Mouse (Mus musculus) kidney, embryonic 14.5 days (tissue): ENCODE data around the gene Dlx4. TPM values are rescaled to one million over a fixed set of nuclear protein-coding genes. Genes with fewer than 3 reads are reported as not detected.

Experiments used
- ATAC-seq: fragments of 200-750 bp; cut with Nextera tagmentation; 2 replicates; pipeline ENCODE4 v1.8.0; 2017; ENCODE audit warnings: moderate number of reproducible peaks, mild to moderate bottlenecking, moderate TSS enrichment, moderate library complexity; ENCODE audit not compliant: low FRiP score, low TSS enrichment
- H3K27ac ChIP-seq: fragments of 300-500 bp; sonication (generic); 2 replicates; pipeline ENCODE4 v1.5.1; 2014; ENCODE audit warnings: low read depth, mild to moderate bottlenecking, low read length, moderate library complexity, mixed read lengths
- H3K27me3 ChIP-seq: fragments of 300-500 bp; sonication (generic); 2 replicates; pipeline ENCODE4 v1.6.1; 2014; ENCODE audit warnings: mild to moderate bottlenecking, low read length; ENCODE audit not compliant: control insufficient read depth, insufficient read depth
- H3K36me3 ChIP-seq: fragments of 300-500 bp; sonication (generic); 2 replicates; pipeline ENCODE4 v1.6.1; 2014; ENCODE audit warnings: low read length, mixed read lengths; ENCODE audit not compliant: control insufficient read depth, insufficient read depth
- H3K4me1 ChIP-seq: fragments of 300-500 bp; sonication (generic); 2 replicates; pipeline ENCODE4 v1.6.1; 2014; ENCODE audit warnings: low read length, mixed read lengths; ENCODE audit not compliant: control insufficient read depth, insufficient read depth
- H3K4me2 ChIP-seq: fragments of 300-500 bp; sonication (generic); replicated peaks from 2 replicates; pipeline ENCODE4 v1.6.1; 2014; ENCODE audit warnings: low read depth, mild to moderate bottlenecking, low read length
- H3K4me3 ChIP-seq: fragments of 300-500 bp; sonication (generic); 2 replicates; pipeline ENCODE4 v1.5.1; 2014; ENCODE audit warnings: mild to moderate bottlenecking, low read length
- H3K9ac ChIP-seq: fragments of 300-500 bp; sonication (generic); 2 replicates; pipeline ENCODE4 v1.6.1; 2014; ENCODE audit warnings: low read depth, mild to moderate bottlenecking, low read length, moderate library complexity
- H3K9me3 ChIP-seq: fragments of 300-500 bp; sonication (generic); 2 replicates; pipeline ENCODE4 v1.6.1; 2016; ENCODE audit warnings: low read length; ENCODE audit not compliant: control insufficient read depth
- WGBS: fragments of 180-500 bp; shearing (Covaris S2); extraction: QIAGEN DNeasy Blood & Tissue Kit; methylation state at CpG from one replicate; pipeline ENCODE4 v1.1.7; 2014; 5-methylcytosine and 5-hydroxymethylcytosine counted together
- polyA plus RNA-seq: library from polyadenylated mRNA; unstranded; fragments of >200 nt; fragmentation: Nextera tagmentation; extraction: Ambion mirVana; gene quantifications from 2 replicates; pipeline ENCODE4 v1.2.1, GENCODE M21; 2014

Gene Dlx4
- polyA plus RNA-seq, 1 experiment from 2014 or later: not detected

DNA sequence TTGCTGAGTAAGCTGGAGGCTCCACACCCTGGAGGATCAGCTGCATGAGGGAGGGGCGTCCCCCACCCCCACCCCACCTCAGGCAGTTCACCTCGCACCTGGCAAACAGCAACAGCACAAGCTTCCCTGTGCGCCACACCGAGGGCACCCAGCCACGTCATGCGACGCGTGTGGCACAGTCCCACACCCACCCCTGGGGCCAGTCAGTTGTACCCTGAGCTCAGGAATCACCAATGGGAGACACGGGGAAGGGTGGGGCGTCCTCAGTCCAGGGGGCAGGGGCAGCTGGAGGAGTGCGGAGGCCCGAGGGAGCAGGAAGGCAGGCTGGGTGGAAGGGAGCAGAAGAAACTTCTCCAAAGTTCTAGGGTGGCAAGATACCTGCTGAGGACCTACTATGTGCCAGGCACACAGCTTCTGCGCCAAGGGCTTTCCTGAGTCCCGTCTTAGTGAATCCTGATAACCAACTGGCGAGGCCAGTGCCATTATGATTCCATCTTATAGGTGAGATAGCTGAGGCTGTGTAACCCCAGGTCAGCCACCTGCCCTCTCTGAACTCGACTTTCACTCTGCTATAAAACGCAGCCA, 15.3 kb downstream of the Dlx4 start:
- no peaks in the 10 kb centered on the region for H3K36me3 ChIP-seq
- no peak overlapping the region for H3K9ac ChIP-seq
- H3K4me2 ChIP-seq: no peak overlapping the region
- H3K4me1 ChIP-seq: peaks cover 8% of the 10 kb centered on the region; the same call in 1 of the 2 replicates
- no peaks in the 10 kb centered on the region for H3K9me3 ChIP-seq
- no peak for ATAC-seq
- peaks cover 15% of the 10 kb centered on the region; the same call in 1 of the 2 replicates for H3K27me3 ChIP-seq
- H3K4me3 ChIP-seq: no peak overlapping the region
- H3K27ac ChIP-seq: no peak overlapping the region
- 73% methylated on average over 17 of the region's 17 CpGs for WGBS

DNA sequence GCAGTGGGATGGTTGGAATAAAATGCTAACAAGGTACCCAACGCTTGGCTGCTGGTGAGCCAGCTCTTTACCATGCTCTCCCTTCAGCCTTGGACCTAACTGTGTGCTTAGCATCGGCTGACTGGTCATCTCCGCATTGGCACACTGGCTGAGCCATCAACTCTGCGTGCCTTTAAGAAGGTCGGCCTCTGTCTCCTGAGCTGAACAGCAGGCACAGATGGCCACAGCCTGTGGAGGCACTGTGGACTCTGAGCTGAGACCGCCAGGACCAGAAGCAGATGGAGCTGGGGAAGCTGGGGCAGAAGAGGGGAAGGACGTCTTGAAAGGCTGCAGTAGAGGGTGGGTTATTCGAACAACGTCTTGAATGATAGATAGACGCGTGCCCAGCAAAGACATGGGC, 17.7 kb downstream of the Dlx4 start:
- H3K4me3 ChIP-seq: no peak overlapping the region
- ATAC-seq: no peak
- no peaks in the 10 kb centered on the region for H3K36me3 ChIP-seq
- no peak overlapping the region for H3K4me2 ChIP-seq
- H3K27me3 ChIP-seq: peaks cover 34% of the 10 kb centered on the region
- 53% methylated on average over 11 of the region's 11 CpGs for WGBS
- no peak overlapping the region for H3K9ac ChIP-seq
- H3K4me1 ChIP-seq: peaks cover 15% of the 10 kb centered on the region
- no peak overlapping the region for H3K27ac ChIP-seq
- H3K9me3 ChIP-seq: no peaks in the 10 kb centered on the region

DNA sequence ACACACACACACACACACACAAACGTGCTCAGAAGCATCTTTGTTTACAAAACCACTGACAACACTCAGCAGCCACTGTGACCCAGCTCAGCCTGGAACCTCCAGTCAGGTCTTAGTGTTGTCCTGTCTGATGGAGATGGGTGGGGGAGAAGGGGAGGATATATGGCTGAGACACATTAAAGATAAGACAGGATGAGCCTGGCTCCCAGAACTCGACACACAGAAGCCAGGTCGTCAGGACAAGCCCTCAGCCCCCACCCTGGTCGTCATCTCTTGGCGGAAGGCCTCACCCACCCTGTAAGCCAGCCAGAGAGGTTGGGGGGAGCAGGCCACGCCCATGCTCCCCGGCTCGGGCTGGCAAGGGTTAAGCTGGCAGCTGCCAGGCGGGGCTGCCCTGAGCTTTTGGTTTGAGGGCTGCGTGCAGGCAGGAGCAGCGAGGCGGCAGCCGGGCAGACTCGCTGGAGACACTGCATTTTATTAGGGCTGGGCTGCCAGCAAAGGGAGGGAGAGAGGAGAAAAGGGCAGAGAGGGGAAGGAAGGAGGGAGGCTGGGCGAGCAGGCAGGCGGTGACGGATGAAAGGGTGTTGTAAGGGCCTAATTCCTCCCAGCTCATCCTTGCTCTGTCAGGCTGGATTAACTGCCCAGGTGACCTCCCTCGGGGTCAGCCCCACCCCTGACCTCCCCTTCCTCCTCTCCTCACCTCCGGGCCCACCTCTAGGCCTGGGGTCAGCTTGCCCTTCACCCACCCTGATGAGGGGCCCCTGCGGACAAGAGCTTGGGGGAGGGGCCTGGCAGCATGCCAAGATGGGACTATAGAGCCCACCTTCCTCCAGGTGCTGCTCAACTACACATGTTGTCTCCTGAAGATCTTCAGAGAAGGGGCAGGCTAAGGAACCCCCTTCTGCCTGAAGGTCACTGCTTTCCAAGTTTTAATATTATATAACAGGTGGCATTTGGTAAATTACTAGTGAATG, 19.5 kb downstream of the Dlx4 start:
- Histone ChIP-seq H3K9me3 (no peaks in the 10 kb centered on the region), H3K4me3 (no peak overlapping the region), H3K27ac (no peak overlapping the region), H3K4me2 (peak overlapping the region; percentile 17), H3K4me1 (peaks cover 18% of the 10 kb centered on the region), H3K9ac (0 out of 2 replicates have a peak overlapping the region, but pooled peaks have one; percentile 5), H3K27me3 (peaks cover 52% of the 10 kb centered on the region), H3K36me3 (no peaks in the 10 kb centered on the region)
- peak; percentile 68 for ATAC-seq
- whole genome bisulfite sequencing: 1% methylated on average over 17 of the region's 20 CpGs

DNA sequence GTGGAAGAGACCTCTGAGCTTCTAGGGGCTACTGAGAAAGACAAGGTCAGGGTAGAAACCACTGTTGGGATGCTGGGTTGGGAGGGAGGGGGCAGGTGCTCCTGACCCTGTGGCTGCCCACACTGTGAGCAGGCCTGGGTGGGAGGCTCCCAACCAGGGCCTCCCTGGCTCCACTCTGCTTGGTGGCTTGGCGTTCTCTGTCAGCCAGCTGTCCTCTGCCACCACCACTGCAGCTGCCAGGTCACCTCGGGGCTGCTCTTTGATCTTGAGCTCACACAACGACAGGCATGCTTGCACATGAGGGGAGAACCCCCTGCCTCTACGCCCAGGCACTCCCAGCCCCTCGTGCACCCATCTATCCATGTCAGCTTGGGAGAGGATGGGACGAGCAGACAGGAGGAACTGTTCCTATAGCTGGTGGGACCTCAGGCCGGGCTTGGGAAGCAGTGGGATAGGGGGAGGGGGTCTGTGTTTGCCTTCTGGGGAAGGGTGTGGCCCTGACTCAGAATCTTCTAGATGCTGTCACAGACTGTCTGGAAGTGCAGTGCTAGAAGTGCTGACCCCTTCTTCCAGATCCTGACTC, 20.6 kb downstream of the Dlx4 start:
- 11% methylated on average over 7 of the region's 7 CpGs for WGBS
- no peak overlapping the region for H3K4me2 ChIP-seq
- H3K9ac ChIP-seq: no peak overlapping the region
- no peaks in the 10 kb centered on the region for H3K36me3 ChIP-seq
- no peak overlapping the region for H3K4me3 ChIP-seq
- H3K27me3 ChIP-seq: peaks cover 63% of the 10 kb centered on the region
- peaks cover 25% of the 10 kb centered on the region for H3K4me1 ChIP-seq
- peak; percentile 40; the same call in 1 of the 2 replicates for ATAC-seq
- H3K9me3 ChIP-seq: no peaks in the 10 kb centered on the region
- H3K27ac ChIP-seq: no peak overlapping the region

DNA sequence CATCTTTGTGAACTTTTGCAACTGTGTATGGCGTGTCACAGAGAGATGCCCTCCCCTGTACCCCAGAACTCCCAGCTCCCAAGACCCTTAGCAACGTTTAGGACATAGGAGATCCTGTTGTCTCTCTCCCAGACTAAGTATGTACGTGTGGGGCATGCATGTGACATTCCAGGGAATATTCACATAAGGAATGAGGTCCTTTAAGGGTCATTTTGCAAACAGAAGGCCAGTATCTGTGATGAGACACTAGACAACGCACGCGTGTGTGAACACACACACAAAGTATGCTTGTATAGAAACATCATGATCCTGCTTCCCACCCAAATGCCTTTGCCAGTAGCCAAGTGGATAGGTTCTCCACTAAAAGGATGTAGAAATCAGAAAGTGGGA, 24.0 kb downstream of the Dlx4 start:
- Histone ChIP-seq H3K27ac (no peak overlapping the region), H3K4me3 (peak overlapping the region; percentile 39; the same call in 1 of the 2 replicates), H3K27me3 (peaks cover 71% of the 10 kb centered on the region), H3K4me2 (no peak overlapping the region), H3K9ac (no peak overlapping the region), H3K9me3 (no peaks in the 10 kb centered on the region), H3K36me3 (no peaks in the 10 kb centered on the region), H3K4me1 (peaks cover 30% of the 10 kb centered on the region)
- 45% methylated on average over 6 of the region's 6 CpGs for WGBS
- no peak for ATAC-seq

DNA sequence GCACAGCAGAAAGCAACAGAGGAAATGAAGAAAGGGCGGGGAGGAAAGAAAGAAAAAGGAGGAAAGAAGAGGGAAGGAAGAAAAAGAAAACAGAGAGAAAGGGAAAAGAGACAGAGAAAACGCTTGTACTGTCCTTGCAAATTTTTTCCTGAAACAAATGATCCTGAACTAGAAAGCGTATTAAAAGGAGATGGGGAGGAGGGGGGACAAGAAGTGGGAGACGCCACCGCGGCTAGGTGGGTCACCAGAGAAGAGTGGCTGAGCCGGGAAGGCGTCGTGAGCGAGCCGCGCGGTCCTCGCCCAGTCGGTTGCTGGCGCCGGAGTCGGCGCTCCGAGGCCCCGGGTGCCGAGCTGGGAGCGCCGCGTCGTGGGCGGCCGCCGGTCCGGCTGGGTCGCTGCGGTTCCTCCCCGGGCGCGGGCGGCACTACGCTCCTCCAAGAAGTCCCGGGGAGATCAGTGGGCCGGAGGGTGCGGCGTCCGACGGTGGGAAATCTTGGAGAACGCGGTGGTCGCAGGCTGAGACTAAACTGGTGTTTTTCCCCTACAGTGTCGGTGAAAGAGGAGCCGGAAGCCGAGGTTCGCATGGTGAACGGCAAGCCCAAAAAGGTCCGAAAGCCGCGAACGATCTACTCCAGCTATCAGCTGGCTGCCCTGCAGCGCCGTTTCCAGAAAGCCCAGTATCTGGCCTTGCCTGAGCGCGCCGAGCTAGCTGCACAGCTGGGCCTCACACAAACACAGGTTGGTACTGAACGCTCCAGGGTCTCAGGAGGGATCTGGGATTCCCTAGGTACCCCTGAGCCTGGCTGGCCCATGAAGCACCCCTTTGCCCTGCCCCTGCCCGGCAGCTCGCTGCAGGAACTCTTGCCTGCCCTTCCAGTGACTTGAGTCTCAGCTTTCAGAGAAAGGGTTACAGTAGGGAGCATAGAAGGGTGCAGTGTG, 24.6 kb downstream of the Dlx4 start:
- ATAC-seq: no peak
- H3K4me2 ChIP-seq: peak overlapping the region; percentile 62
- H3K4me1 ChIP-seq: peaks cover 24% of the 10 kb centered on the region
- H3K27ac ChIP-seq: no peak overlapping the region
- no peaks in the 10 kb centered on the region for H3K9me3 ChIP-seq
- WGBS: 1% methylated on average over 63 of the region's 63 CpGs
- H3K4me3 ChIP-seq: peak overlapping the region; percentile 39
- H3K9ac ChIP-seq: peak overlapping the region; percentile 58
- H3K27me3 ChIP-seq: peaks cover 71% of the 10 kb centered on the region
- no peaks in the 10 kb centered on the region for H3K36me3 ChIP-seq

DNA sequence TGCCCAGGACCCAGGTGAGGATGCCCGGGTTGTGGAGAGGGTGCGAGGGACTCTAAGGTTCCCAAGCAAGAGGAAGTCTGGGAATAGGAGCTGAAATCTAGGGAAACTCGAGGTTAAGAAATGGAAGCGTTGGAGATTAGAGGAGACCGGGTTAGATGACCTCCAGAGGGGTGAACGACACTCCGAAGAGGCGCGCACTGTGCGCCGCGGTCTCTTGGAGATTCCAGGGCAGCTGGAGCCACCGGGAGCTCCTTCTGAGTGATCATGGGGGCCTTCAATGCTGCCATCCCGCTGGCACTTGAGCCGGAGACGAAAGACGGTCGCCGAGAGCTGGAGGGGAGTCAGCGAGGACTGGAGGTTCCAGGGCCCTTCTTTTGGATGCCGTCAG, 25.4 kb downstream of the Dlx4 start:
- H3K4me1 ChIP-seq: peaks cover 20% of the 10 kb centered on the region; the same call in 1 of the 2 replicates
- no peak for ATAC-seq
- no peaks in the 10 kb centered on the region for H3K36me3 ChIP-seq
- H3K27me3 ChIP-seq: peaks cover 71% of the 10 kb centered on the region
- H3K4me3 ChIP-seq: peak overlapping the region; percentile 39
- WGBS: under 1% methylated on average over 21 of the region's 21 CpGs
- H3K9ac ChIP-seq: peak overlapping the region; percentile 18; the same call in 1 of the 2 replicates
- H3K4me2 ChIP-seq: peak overlapping the region; percentile 62
- no peaks in the 10 kb centered on the region for H3K9me3 ChIP-seq
- no peak overlapping the region for H3K27ac ChIP-seq

DNA sequence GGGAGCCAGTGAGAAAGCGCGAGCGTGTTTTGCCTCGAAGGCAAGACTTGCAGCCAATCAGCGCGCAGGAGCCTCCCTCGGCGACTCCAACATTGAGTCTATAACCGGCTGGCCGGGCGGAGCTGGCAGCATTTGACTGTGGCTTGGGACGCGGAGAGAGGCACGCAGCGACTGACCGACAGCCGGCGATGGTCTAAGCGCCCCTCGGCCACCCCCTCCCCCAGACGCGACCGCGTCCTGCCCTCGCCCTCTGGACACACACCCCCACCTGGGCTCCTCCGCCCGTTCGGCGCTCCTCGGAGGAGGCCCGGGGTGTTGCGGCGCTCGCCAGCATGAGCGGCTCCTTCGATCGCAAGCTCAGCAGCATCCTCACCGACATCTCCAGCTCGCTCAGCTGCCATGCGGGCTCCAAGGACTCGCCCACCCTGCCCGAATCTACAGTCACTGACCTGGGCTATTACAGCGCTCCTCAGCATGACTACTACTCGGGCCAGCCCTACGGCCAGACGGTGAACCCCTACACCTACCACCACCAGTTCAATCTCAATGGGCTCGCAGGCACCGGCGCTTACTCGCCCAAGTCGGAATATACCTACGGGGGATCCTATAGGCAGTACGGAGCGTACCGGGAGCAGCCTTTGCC, 26.0 kb downstream of the Dlx4 start, which contains the start of gene Dlx3:
Gene Dlx3 (plus strand): TSS at position 130 of the 643 bp plus-strand sequence.
- Histone ChIP-seq H3K4me1 (peaks cover 15% of the 10 kb centered on the region; the same call in 1 of the 2 replicates), H3K27ac (no peak within 1 kb of the TSS), H3K27me3 (peaks cover 66% of the 10 kb centered on the region), H3K36me3 (no peaks in the 10 kb centered on the region), H3K9ac (peak within 1 kb of the TSS; percentile 18; the same call in 1 of the 2 replicates), H3K4me3 (peak within 1 kb of the TSS; percentile 39), H3K9me3 (no peaks in the 10 kb centered on the region), H3K4me2 (peak within 1 kb of the TSS; percentile 62)
- ATAC-seq: peak; percentile 34
- under 1% methylated on average over 55 of the region's 55 CpGs for WGBS
